8 mouse cellular contexts compared by ENCODE assay signal in genomic region chr7:83883276-83884020, GRCm38 (mm10). TPM values are rescaled to one million over a fixed set of nuclear protein-coding genes. Genes with fewer than 3 reads are reported as not detected.
DNase-seq lines count a peak whose midpoint lies in the region; ATAC-seq and TF ChIP-seq lines count a peak whose summit lies in the region.

No protein-coding gene starts in this region.

- H3K27ac ChIP-seq in embryonic facial prominence, embryonic 14.5 days (replicated peaks; ENCODE audit: low read depth, low read length), result peak overlapping the region; percentile 96
- H3K27ac ChIP-seq in kidney, adult 2 months (ENCODE audit: insufficient read depth, low read depth, low read length), result peak overlapping the region; percentile 89
- peak overlapping the region; percentile 99 for H3K27ac ChIP-seq in liver, embryonic 12.5 days

- no peaks in the 10 kb centered on the region for H3K9me3 ChIP-seq in embryonic facial prominence, embryonic 14.5 days (ENCODE audit: control insufficient read depth, low read length)
- H3K9me3 ChIP-seq in liver, embryonic 12.5 days (replicated peaks), result no peaks in the 10 kb centered on the region

- H3K4me1 ChIP-seq in embryonic facial prominence, embryonic 14.5 days (ENCODE audit: control insufficient read depth, insufficient read depth, low read length), result peaks cover 43% of the 10 kb centered on the region
- H3K4me1 ChIP-seq in kidney, adult 2 months (ENCODE audit: control insufficient read depth, insufficient read depth, low read length), result peaks cover 3% of the 10 kb centered on the region; the same call in 1 of the 2 replicates
- H3K4me1 ChIP-seq in liver, embryonic 12.5 days, result peaks cover 80% of the 10 kb centered on the region

- peak overlapping the region; percentile 78 for H3ac ChIP-seq in myocyte (ENCODE audit: control insufficient read depth, insufficient read length)

- H3K79me2 ChIP-seq in myocyte (ENCODE audit: control insufficient read depth, insufficient read depth), result peaks cover 43% of the 10 kb centered on the region

- ATAC-seq in embryonic facial prominence, embryonic 14.5 days (ENCODE audit: low read depth), result peak; percentile 84
- peak; percentile 80 for ATAC-seq in liver, embryonic 12.5 days

- H3K27me3 ChIP-seq in embryonic facial prominence, embryonic 14.5 days (replicated peaks; ENCODE audit: control insufficient read depth, insufficient read depth, low read length), result no peaks in the 10 kb centered on the region
- H3K27me3 ChIP-seq in kidney, adult 2 months (replicated peaks; ENCODE audit: control insufficient read depth, insufficient read depth, low read length), result no peaks in the 10 kb centered on the region
- H3K27me3 ChIP-seq in liver, embryonic 12.5 days (replicated peaks), result no peaks in the 10 kb centered on the region
- no peaks in the 10 kb centered on the region for H3K27me3 ChIP-seq in myocyte (ENCODE audit: control insufficient read depth, insufficient read depth, insufficient read length)

- under 1% methylated on average over 42 of the region's 91 CpGs for WGBS in embryonic facial prominence, embryonic 14.5 days
- WGBS in kidney, adult 2 months, result under 1% methylated on average over 91 of the region's 91 CpGs
- 2% methylated on average over 85 of the region's 91 CpGs for WGBS in liver, embryonic 12.5 days (ENCODE audit: insufficient replicate concordance)

- no peak for TF ChIP-seq CTCF in kidney, adult 2 months (conservative IDR thresholded peaks at IDR 0.05; ENCODE audit: insufficient read depth, insufficient read length, low read depth, low read length)

- peak; percentile 85 for DNase-seq in embryo, embryonic 10 days (ENCODE audit: low spot score)
- no peak for DNase-seq in embryo, embryonic 9.5 days (ENCODE audit: extremely low spot score)
- peak; percentile 83 for DNase-seq in embryonic facial prominence, embryonic 14.5 days (ENCODE audit: low spot score)
- peak; percentile 70 for DNase-seq in heart, adult 8-10 months (ENCODE audit: low spot score)
- DNase-seq in kidney, adult 2 months, result peak; percentile 88
- peak; percentile 75 to 76 for DNase-seq in spleen, postnatal 36 days (ENCODE audit: low spot score in 2 of 2)

- peak; percentile 43 for TF ChIP-seq POLR2A in kidney, adult 2 months (IDR thresholded peaks at IDR 0.05; ENCODE audit: low read depth, low read length)
- peak; percentile 64 for TF ChIP-seq POLR2A in myocyte (IDR thresholded peaks at IDR 0.05; ENCODE audit: insufficient read length, low read depth)

- peak overlapping the region; percentile 90 for H3K9ac ChIP-seq in embryonic facial prominence, embryonic 14.5 days (ENCODE audit: low read depth, low read length)
- peak overlapping the region; percentile 98 for H3K9ac ChIP-seq in liver, embryonic 12.5 days

- H3K4me3 ChIP-seq in embryonic facial prominence, embryonic 14.5 days (ENCODE audit: low read depth, low read length), result peak overlapping the region; percentile 87
- H3K4me3 ChIP-seq in kidney, adult 2 months (ENCODE audit: insufficient read depth, low read depth, low read length), result peak overlapping the region; percentile 69
- peak overlapping the region; percentile 94 for H3K4me3 ChIP-seq in liver, embryonic 12.5 days
- peak overlapping the region; percentile 43 for H3K4me3 ChIP-seq in myocyte

- H3K4me2 ChIP-seq in embryonic facial prominence, embryonic 14.5 days (ENCODE audit: low read depth, low read length), result peak overlapping the region; percentile 91
- H3K4me2 ChIP-seq in liver, embryonic 12.5 days, result peak overlapping the region; percentile 96
- H3K4me2 ChIP-seq in myocyte (ENCODE audit: low read depth), result peak overlapping the region; percentile 80

- peaks cover 8% of the 10 kb centered on the region; the same call in 1 of the 2 replicates for H3K36me3 ChIP-seq in embryonic facial prominence, embryonic 14.5 days (ENCODE audit: control insufficient read depth, insufficient read depth, low read length)
- H3K36me3 ChIP-seq in kidney, adult 2 months (ENCODE audit: control insufficient read depth, insufficient read depth, low read length), result no peaks in the 10 kb centered on the region
- peaks cover 41% of the 10 kb centered on the region for H3K36me3 ChIP-seq in liver, embryonic 12.5 days
- no peaks in the 10 kb centered on the region for H3K36me3 ChIP-seq in myocyte (ENCODE audit: control insufficient read depth, insufficient read depth)

TF ChIP-seq in myocyte, 11 proteins besides CTCF, POLR2A, EP300 and RAD21:
- TF ChIP-seq MAX (IDR thresholded peaks at IDR 0.05; ENCODE audit: low read depth) (no peak), POLR2AphosphoS2 (IDR thresholded peaks at IDR 0.05; ENCODE audit: insufficient read length, low read depth) (peak; percentile 84), TCF12 (IDR thresholded peaks at IDR 0.05; ENCODE audit: insufficient read depth, poor library complexity, severe bottlenecking) (no peak), SRF (IDR thresholded peaks at IDR 0.05; ENCODE audit: control insufficient read depth, insufficient read length, low read depth) (no peak), MYOD1 (IDR thresholded peaks at IDR 0.05; ENCODE audit: control insufficient read depth in 1 of 3, insufficient read length in 2 of 3, low read depth in 2 of 3) (peak in 1 of 3 experiments; percentile 11), CEBPB (IDR thresholded peaks at IDR 0.05; ENCODE audit: insufficient read depth, poor library complexity, severe bottlenecking) (no peak), USF1 (IDR thresholded peaks at IDR 0.05; ENCODE audit: low read depth) (no peak), E2F4 (IDR thresholded peaks at IDR 0.05; ENCODE audit: insufficient read depth) (peak; percentile 25), REST (IDR thresholded peaks at IDR 0.05; ENCODE audit: insufficient read depth, insufficient read length) (no peak), MYOG (IDR thresholded peaks at IDR 0.05; ENCODE audit: control insufficient read depth in 1 of 3, insufficient read depth in 1 of 3, insufficient read length in 2 of 3, low read depth in 2 of 3) (peak in 2 of 3 experiments; percentile 0 to 26), TCF3 (IDR thresholded peaks at IDR 0.05; ENCODE audit: insufficient read length, low read depth) (no peak)

RNA-seq across cellular contexts. Expression of gene Tlnrd1, which starts 0.7 kb away (rescaled TPM):
- polyA plus RNA-seq in embryonic facial prominence, embryonic 14.5 days (2014; fragmentation: Nextera tagmentation; extraction: Ambion mirVana), result 14.9 and 15.1 TPM in 2 replicates
- total RNA-seq in heart, adult 8-10 months (2022), result 1 to 10 TPM; 5.0 to 7.7 (median 6.1) TPM
- polyA plus RNA-seq in kidney, adult 2 months (2012; rRNA removed), result 9.2 and 11.1 TPM in 2 replicates
- 21.7 and 23.1 TPM in 2 replicates for polyA plus RNA-seq in liver, embryonic 12.5 days (2016; fragmentation: Nextera tagmentation; extraction: Ambion mirVana)
- 25.5 TPM for polyA plus RNA-seq in myocyte (2012; fragmentation: generic; extraction: Trizol)

RNA-seq across cellular contexts. Expression of gene Mesd, which starts 0.8 kb away (rescaled TPM):
- 84.2 and 89.3 TPM in 2 replicates for polyA plus RNA-seq in embryonic facial prominence, embryonic 14.5 days (2014; fragmentation: Nextera tagmentation; extraction: Ambion mirVana)
- total RNA-seq in heart, adult 8-10 months (2022), result 10 to 100 TPM; 42.9 to 57.8 (median 53.9) TPM
- polyA plus RNA-seq in kidney, adult 2 months (2012; rRNA removed), result 11.5 and 15.1 TPM in 2 replicates
- 71.4 and 76.5 TPM in 2 replicates for polyA plus RNA-seq in liver, embryonic 12.5 days (2016; fragmentation: Nextera tagmentation; extraction: Ambion mirVana)
- polyA plus RNA-seq in myocyte (2012; fragmentation: generic; extraction: Trizol), result 81.3 TPM

Comparison
In these comparisons a context has a peak if more than half of its experiments do, and no peak if none do; other contexts are left out.
1. H3K4me3 ChIP-seq: peak in every context shown above with its lines; median percentile 94 in liver, embryonic 12.5 days; 87 in embryonic facial prominence, embryonic 14.5 days; 69 in kidney, adult 2 months; 43 in myocyte.